Mouse (Mus musculus): ENCODE results near the gene Rpl3.

GRCm38 (mm10) chr15:80074663-80075373 lies 16.9 kb downstream of the Rpl3 start:
- TF ChIP-seq CTCF (IDR thresholded peaks at IDR 0.05; ENCODE audit: low read depth) (no peak), EP300 (IDR thresholded peaks at IDR 0.05; ENCODE audit: low read depth) (no peak)

Data from liver, postnatal 0 days (tissue).